Mouse (Mus musculus): ENCODE results near the gene Slc10a1. TPM values are rescaled to one million over a fixed set of nuclear protein-coding genes. Genes with fewer than 3 reads are reported as not detected.

Gene Slc10a1
- polyA plus RNA-seq (2012; ENCODE audit: low replicate concordance), result not detected in 2 replicates

DNA sequence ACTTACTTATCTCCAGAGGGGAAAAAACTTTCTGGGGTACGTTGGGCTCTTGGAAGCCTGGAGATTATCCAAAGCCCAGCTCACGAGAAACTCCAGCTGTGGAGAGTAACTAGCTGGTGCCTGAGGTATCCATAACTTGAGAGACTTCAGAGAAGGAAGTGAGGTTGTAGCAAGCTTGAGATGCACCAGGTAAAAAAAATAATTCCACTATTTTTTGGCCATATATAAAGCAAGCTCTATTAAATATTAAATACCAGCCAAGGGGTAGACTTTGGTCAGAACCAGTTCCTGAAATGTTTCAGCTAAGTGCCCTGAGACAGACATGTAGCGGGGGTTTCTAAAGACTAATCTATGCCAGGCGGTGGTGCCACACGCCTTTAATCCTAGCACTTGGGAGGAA, at the start of gene Slc10a1:
TSS of gene Slc10a1 (minus strand) at position 101 of the 400 bp plus-strand sequence.

DNA sequence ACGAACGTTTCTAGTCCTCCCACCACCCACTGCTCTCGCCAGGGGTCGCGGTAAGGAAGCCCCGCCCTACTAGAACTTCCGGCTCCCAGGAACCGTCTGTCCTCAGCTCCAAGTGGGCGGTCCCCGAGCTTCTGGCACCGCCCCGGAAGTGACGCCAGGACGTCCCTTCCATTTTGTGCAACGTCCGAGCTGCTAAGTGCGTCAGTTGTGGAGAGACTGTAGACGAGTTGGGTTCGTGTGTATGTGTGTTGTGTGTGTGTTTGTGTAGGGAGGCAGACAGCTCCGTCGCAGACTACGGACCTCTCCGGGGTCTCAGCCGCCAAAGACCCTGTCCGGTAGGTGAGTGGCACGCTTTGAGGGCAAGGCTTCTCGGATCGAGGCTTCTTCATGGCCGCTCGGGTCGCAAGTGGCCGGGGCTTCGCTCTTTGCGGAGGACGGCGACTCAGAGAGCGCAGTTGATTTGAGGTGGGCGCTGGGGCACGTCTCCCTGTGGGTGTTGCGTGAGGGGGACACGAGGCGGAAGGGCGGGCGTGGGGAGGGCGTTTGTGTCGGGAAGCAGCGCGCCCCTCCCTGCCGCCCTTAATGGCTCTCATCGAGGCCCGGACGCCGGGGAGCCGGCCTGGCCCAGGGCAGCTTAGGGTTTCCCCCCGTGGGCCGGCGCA, 23.0 kb downstream of the Slc10a1 start, which contains the start of gene Srsf5:
TSS of gene Srsf5 (plus strand) at position 171 of the 662 bp plus-strand sequence.

Other genes starting within 250 kb of the Slc10a1 start
- gene Ccdc177, start 208.0 kb downstream of the Slc10a1 start, polyA plus RNA-seq (2012; ENCODE audit: low replicate concordance), result not detected in 2 replicates
- 34.6 and 36.9 TPM in 2 replicates for gene Susd6, start 178.2 kb downstream of the Slc10a1 start, polyA plus RNA-seq (2012; ENCODE audit: low replicate concordance)
- 44.3 and 201 TPM in 2 replicates for gene Srsf5, start 23.2 kb downstream of the Slc10a1 start, polyA plus RNA-seq (2012; ENCODE audit: low replicate concordance)
- 0.06 and 0.16 TPM in 2 replicates for gene Smoc1, start 58.1 kb upstream of the Slc10a1 start, polyA plus RNA-seq (2012; ENCODE audit: low replicate concordance)